Mouse (Mus musculus) olfactory bulb, adult 2 months (tissue): ENCODE data around the gene Adora1.

Experiments
- CTCF ChIP-seq: fragments of 200-500 bp; IDR thresholded peaks from 2 replicates; pipeline ENCODE4 v1.5.1; 2012; ENCODE audit warnings: low read depth, mild to moderate bottlenecking, low read length, moderate library complexity; ENCODE audit not compliant: insufficient read depth
- POLR2A ChIP-seq: fragments of 200-500 bp; IDR thresholded peaks from 2 replicates; pipeline ENCODE4 v1.6.1; 2012; ENCODE audit warnings: mild to moderate bottlenecking, low read depth, low read length, moderate library complexity; ENCODE audit not compliant: insufficient read depth

- TF ChIP-seq CTCF (no peak), POLR2A (no peak)
Observed at GRCm38 (mm10) chr1:134167416-134168305, 67.6 kb downstream of the Adora1 start.
